Mouse (Mus musculus) neural tube, embryonic 12.5 days (tissue): ENCODE measurements around the gene Slc35g2. TPM values are rescaled to one million over a fixed set of nuclear protein-coding genes. Genes with fewer than 3 reads are reported as not detected.

Source experiments
- ATAC-seq: fragments of 200-750 bp; cut with Nextera tagmentation; 2 replicates; pipeline ENCODE4 v1.8.0; 2017; ENCODE audit warnings: low read depth, mild to moderate bottlenecking, moderate TSS enrichment, moderate library complexity; ENCODE audit not compliant: low FRiP score
- H3K27ac ChIP-seq: fragments of 300-500 bp; sonication (generic); 2 replicates; pipeline ENCODE4 v1.5.1; 2016
- H3K27me3 ChIP-seq: fragments of 300-500 bp; sonication (generic); replicated peaks from 2 replicates; pipeline ENCODE4 v1.6.1; 2016; ENCODE audit warnings: mild to moderate bottlenecking
- H3K36me3 ChIP-seq: fragments of 300-500 bp; sonication (generic); 2 replicates; pipeline ENCODE4 v1.6.1; 2016; ENCODE audit warnings: mild to moderate bottlenecking
- H3K4me1 ChIP-seq: fragments of 300-500 bp; sonication (generic); 2 replicates; pipeline ENCODE4 v1.6.1; 2016
- H3K4me2 ChIP-seq: fragments of 300-500 bp; sonication (generic); replicated peaks from 2 replicates; pipeline ENCODE4 v1.6.1; 2016; ENCODE audit warnings: mild to moderate bottlenecking
- H3K4me3 ChIP-seq: fragments of 300-500 bp; sonication (generic); 2 replicates; pipeline ENCODE4 v1.5.1; 2016
- H3K9ac ChIP-seq: fragments of 300-500 bp; sonication (generic); 2 replicates; pipeline ENCODE4 v1.6.1; 2016; ENCODE audit warnings: mild to moderate bottlenecking
- H3K9me3 ChIP-seq: fragments of 300-500 bp; sonication (generic); 2 replicates; pipeline ENCODE4 v1.6.1; 2016; ENCODE audit warnings: mild to moderate bottlenecking
- WGBS: fragments of 180-500 bp; shearing (Covaris S2); methylation state at CpG from one replicate; pipeline ENCODE4 v1.1.7; 2016; 5-methylcytosine and 5-hydroxymethylcytosine counted together
- polyA plus RNA-seq: library from polyadenylated mRNA; unstranded; fragments of >200 nt; fragmentation: Nextera tagmentation; extraction: Ambion mirVana; gene quantifications from 2 replicates; pipeline ENCODE4 v1.2.1, GENCODE M21; 2016

The Slc35g2 gene
- polyA plus RNA-seq, 1 experiment from 2014 or later, result 10.4 TPM

DNA sequence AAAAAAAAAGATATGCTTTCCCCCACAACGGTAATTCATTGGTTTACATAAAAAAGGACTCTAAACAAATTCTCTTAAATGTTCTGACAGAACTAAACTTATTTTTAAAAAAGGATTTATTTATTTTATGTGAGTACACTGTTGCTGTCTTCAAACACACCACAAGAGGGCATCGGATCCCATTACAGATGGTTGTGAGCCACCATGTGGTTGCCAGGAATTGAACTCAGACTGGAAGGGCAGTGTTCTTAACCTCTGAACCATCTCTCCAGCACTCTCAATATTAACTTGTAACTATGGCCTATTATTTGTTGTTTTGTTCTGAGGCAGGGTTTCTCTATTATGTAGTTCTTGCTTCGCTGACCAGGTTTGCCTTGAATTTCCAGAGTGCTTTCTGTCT, 50.9 kb downstream of the Slc35g2 start:
- Histone ChIP-seq H3K27me3 (no peaks in the 10 kb centered on the region), H3K9me3 (no peaks in the 10 kb centered on the region), H3K4me3 (no peak overlapping the region), H3K9ac (no peak overlapping the region), H3K4me2 (no peak overlapping the region), H3K27ac (no peak overlapping the region), H3K4me1 (no peaks in the 10 kb centered on the region), H3K36me3 (no peaks in the 10 kb centered on the region)
- WGBS, result 93% methylated on average over 3 of the region's 3 CpGs
- ATAC-seq, result no peak

DNA sequence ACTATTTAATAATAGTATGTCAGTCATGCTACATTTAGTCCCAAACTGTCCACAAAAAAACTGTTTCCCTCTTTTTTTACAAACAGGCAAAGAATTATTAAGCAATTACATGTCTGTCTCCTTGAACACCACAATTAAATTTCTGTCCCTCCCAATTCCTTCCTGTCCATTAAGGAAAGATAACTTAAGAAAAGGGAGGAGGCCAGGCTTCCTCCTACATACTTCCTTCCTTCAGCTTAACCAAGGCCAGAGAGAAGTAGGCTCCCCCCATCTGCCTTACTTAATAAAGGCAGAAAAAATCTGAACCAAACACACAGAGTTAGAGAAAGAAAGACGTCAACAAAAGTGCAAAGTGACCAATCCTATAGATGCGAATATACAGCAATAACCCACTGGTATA, 63.3 kb downstream of the Slc35g2 start:
- Histone ChIP-seq H3K9me3 (no peaks in the 10 kb centered on the region), H3K4me2 (no peak overlapping the region), H3K9ac (no peak overlapping the region), H3K27ac (no peak overlapping the region), H3K4me1 (no peaks in the 10 kb centered on the region), H3K36me3 (no peaks in the 10 kb centered on the region), H3K27me3 (no peaks in the 10 kb centered on the region), H3K4me3 (no peak overlapping the region)
- 88% methylated on average over 2 of the region's 2 CpGs for WGBS
- no peak for ATAC-seq

DNA sequence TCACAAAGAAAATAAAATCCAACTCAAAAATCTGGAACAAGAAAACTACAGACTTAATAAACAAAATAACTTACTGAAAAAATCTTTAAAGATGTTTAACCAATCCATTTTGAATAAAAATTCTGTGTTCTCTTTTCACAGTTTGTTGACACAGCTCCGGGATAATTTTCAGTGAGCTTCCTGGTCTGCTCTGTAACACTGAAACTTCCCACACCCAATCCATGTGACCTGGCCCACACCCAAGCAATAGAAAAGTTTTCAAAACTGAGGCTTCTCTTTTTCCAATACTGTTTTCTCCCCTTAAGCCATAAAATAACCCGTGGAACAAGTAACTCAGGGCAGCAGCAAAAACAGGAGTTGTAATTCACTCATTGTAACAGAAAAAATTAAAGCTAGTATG, 64.2 kb downstream of the Slc35g2 start:
- no peak overlapping the region for H3K4me3 ChIP-seq
- no peak overlapping the region for H3K4me2 ChIP-seq
- H3K9ac ChIP-seq, result no peak overlapping the region
- ATAC-seq, result no peak
- H3K27me3 ChIP-seq, result no peaks in the 10 kb centered on the region
- H3K9me3 ChIP-seq, result no peaks in the 10 kb centered on the region
- H3K36me3 ChIP-seq, result no peaks in the 10 kb centered on the region
- H3K27ac ChIP-seq, result no peak overlapping the region
- WGBS, result 81% methylated on average over 2 of the region's 2 CpGs
- H3K4me1 ChIP-seq, result no peaks in the 10 kb centered on the region

DNA sequence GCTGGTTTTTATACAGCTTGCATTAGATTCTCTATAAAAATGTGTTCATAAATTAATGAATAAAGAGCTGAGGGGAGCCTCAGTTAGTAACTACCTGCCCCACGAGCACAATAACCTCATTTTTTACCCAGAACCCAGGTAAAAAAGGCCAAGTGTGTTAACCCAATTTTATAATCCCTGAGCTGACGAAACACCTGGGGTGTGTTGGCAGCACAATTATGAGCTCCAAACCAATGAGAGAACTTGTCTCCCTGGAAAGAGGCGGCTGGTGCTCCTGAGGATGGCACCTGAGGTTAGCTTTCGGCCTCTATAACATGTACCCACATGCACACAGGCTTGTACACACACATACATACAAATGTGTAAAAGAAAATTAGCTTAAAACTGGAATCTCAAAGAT, 65.4 kb downstream of the Slc35g2 start:
- ATAC-seq, result no peak
- no peak overlapping the region for H3K9ac ChIP-seq
- H3K4me2 ChIP-seq, result no peak overlapping the region
- H3K9me3 ChIP-seq, result no peaks in the 10 kb centered on the region
- no peak overlapping the region for H3K27ac ChIP-seq
- 96% methylated on average over 4 of the region's 4 CpGs for WGBS
- no peaks in the 10 kb centered on the region for H3K27me3 ChIP-seq
- H3K4me3 ChIP-seq, result no peak overlapping the region
- no peaks in the 10 kb centered on the region for H3K4me1 ChIP-seq
- no peaks in the 10 kb centered on the region for H3K36me3 ChIP-seq

Other genes with a start within 250 kb of the Slc35g2 start
- 0.76 and 1.3 TPM in 2 replicates for gene Il20rb, start 84.3 kb downstream of the Slc35g2 start, polyA plus RNA-seq
- 68.8 and 69.1 TPM in 2 replicates for gene Nck1, start 25.0 kb downstream of the Slc35g2 start, polyA plus RNA-seq
- 42.7 and 53.7 TPM in 2 replicates for gene Stag1, start 26.7 kb upstream of the Slc35g2 start, polyA plus RNA-seq